Mouse (Mus musculus) limb, embryonic 13.5 days (tissue): ENCODE measurements around the gene Cdk18. TPM values are rescaled to one million over a fixed set of nuclear protein-coding genes. Genes with fewer than 3 reads are reported as not detected.

Source experiments
- ATAC-seq: fragments of 200-750 bp; cut with Nextera tagmentation; 2 replicates; pipeline ENCODE4 v1.8.0; 2017; ENCODE audit warnings: low read depth, moderate number of reproducible peaks, moderate TSS enrichment; ENCODE audit not compliant: low FRiP score
- H3K27ac ChIP-seq: fragments of 300-500 bp; sonication (generic); 2 replicates; pipeline ENCODE4 v1.5.1; 2015; ENCODE audit warnings: inconsistent platforms, mild to moderate bottlenecking, moderate library complexity
- H3K27me3 ChIP-seq: fragments of 300-500 bp; sonication (generic); 2 replicates; pipeline ENCODE4 v1.6.1; 2015; ENCODE audit warnings: mild to moderate bottlenecking, inconsistent platforms
- H3K36me3 ChIP-seq: fragments of 300-500 bp; sonication (generic); 2 replicates; pipeline ENCODE4 v1.6.1; 2015; ENCODE audit warnings: inconsistent platforms, mild to moderate bottlenecking, moderate library complexity
- H3K4me1 ChIP-seq: fragments of 300-500 bp; sonication (generic); 2 replicates; pipeline ENCODE4 v1.6.1; 2015; ENCODE audit warnings: inconsistent platforms
- H3K4me2 ChIP-seq: fragments of 300-500 bp; sonication (generic); replicated peaks from 2 replicates; pipeline ENCODE4 v1.6.1; 2015; ENCODE audit warnings: inconsistent platforms, mild to moderate bottlenecking, moderate library complexity
- H3K4me3 ChIP-seq: fragments of 300-500 bp; sonication (generic); 2 replicates; pipeline ENCODE4 v1.5.1; 2015; ENCODE audit warnings: moderate library complexity, mild to moderate bottlenecking, inconsistent platforms
- H3K9ac ChIP-seq: fragments of 300-500 bp; sonication (generic); 2 replicates; pipeline ENCODE4 v1.6.1; 2015; ENCODE audit warnings: mild to moderate bottlenecking, inconsistent platforms
- H3K9me3 ChIP-seq: fragments of 300-500 bp; sonication (generic); 2 replicates; pipeline ENCODE4 v1.6.1; 2016; ENCODE audit warnings: inconsistent platforms
- WGBS: fragments of 180-500 bp; shearing (Covaris S2); methylation state at CpG from one replicate; pipeline ENCODE4 v1.1.7; 2015; 5-methylcytosine and 5-hydroxymethylcytosine counted together
- polyA plus RNA-seq: library from polyadenylated mRNA; unstranded; fragments of >200 nt; fragmentation: Nextera tagmentation; extraction: Ambion mirVana; gene quantifications from 2 replicates; pipeline ENCODE4 v1.2.1, GENCODE M21; 2015

The Cdk18 gene
- polyA plus RNA-seq, 1 experiment from 2014 or later: 3.6 TPM

DNA sequence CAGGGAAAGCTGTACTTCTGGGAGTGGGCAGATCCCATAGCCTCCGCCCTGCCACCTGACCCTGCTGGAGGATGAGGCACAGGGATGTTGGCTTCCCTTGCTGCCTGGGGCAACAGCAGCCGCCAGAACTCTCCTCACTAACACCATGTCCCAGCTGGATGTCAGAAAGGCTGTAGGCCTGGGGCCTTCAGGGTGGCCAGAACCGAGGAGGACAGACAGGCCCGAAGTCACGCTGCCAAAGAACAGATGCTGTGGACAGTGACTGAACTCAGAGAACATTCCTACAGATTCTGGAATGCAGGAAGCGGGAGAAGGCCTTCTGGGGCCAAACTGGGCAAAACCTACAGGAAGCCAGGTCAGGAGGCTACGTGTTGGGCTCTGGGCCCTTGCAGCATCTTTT, 11.2 kb downstream of the Cdk18 start:
- no peak for ATAC-seq
- H3K4me1 ChIP-seq: peaks cover 21% of the 10 kb centered on the region
- H3K27me3 ChIP-seq: no peaks in the 10 kb centered on the region
- H3K9ac ChIP-seq: no peak overlapping the region
- H3K9me3 ChIP-seq: no peaks in the 10 kb centered on the region
- 52% methylated on average over 7 of the region's 7 CpGs for WGBS
- H3K4me3 ChIP-seq: no peak overlapping the region
- no peak overlapping the region for H3K4me2 ChIP-seq
- no peaks in the 10 kb centered on the region for H3K36me3 ChIP-seq
- no peak overlapping the region for H3K27ac ChIP-seq

DNA sequence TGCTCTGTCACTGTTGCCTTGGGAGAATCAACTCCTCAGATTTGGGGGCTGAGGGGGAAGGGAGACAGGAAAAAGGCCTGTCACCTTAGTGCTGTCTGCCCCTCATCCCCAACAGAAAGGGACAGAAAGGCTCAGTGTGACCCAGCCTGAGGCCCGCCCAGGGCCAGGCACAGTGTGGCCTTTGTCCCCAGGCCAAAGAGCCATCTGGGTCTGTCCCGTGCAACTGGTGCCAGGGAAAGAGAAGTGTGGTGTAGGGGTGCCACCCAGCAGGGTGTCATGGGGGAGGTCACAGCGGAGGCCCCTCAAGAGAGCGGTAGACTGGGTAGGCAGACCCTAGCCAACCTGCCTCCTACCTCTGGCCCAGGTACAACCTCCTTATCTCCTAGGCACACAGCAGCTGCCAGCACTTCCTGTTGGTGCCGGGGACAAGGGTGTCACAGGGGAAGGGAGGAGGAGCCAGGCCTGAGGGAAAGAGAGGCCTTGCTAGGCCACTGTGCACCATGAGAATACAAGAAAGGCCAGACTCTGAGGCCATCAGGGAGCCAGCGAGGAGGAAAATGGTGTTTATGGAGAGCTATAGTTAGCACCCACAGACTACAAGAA, 13.6 kb downstream of the Cdk18 start:
- Histone ChIP-seq H3K27ac (no peak overlapping the region), H3K27me3 (0 out of 2 replicates have a peak, but pooled peaks cover 3% of the 10 kb centered on the region), H3K36me3 (no peaks in the 10 kb centered on the region), H3K4me1 (peaks cover 15% of the 10 kb centered on the region; the same call in 1 of the 2 replicates), H3K4me2 (no peak overlapping the region), H3K4me3 (no peak overlapping the region), H3K9me3 (no peaks in the 10 kb centered on the region), H3K9ac (no peak overlapping the region)
- WGBS: 72% methylated on average over 6 of the region's 6 CpGs
- no peak for ATAC-seq

GRCm38 (mm10) chr1:132125249-132125648, 14.2 kb downstream of the Cdk18 start:
- H3K4me2 ChIP-seq: no peak overlapping the region
- peaks cover 15% of the 10 kb centered on the region; the same call in 1 of the 2 replicates for H3K4me1 ChIP-seq
- no peak for ATAC-seq
- H3K27me3 ChIP-seq: 0 out of 2 replicates have a peak, but pooled peaks cover 3% of the 10 kb centered on the region
- H3K36me3 ChIP-seq: no peaks in the 10 kb centered on the region
- 0 out of 2 replicates have a peak overlapping the region, but pooled peaks have one; percentile 8 for H3K9ac ChIP-seq
- H3K27ac ChIP-seq: no peak overlapping the region
- H3K4me3 ChIP-seq: no peak overlapping the region
- 31% methylated on average over 4 of the region's 4 CpGs for WGBS
- H3K9me3 ChIP-seq: no peaks in the 10 kb centered on the region

DNA sequence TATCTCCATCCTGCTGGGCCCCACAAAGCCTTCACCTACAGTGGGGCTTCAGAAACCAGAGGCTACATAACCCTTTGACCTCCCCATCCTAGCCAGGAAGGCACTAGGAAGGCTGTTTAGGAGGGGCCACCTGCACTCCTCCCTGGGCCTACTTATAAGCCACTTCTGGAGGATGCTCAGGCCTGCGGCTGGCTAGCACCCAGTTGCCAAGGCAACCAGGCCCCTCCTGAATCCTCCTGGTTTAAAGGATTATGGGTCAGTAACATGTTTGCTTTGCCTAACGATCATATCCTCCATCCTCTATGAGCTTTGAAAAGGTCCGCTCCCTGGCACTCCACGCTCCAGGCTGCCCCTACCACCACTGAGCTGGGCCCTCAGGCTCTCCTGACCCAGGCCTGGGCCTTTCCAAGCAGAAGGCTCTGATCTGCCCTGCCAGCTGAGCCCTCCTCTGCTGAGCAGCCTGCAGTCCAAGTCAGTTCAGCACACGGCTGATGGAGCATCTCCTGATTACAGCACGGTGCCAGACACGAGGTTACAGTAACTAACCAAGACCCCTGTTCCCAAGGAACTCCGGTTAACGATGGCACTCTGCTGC, 16.0 kb downstream of the Cdk18 start:
- Histone ChIP-seq H3K36me3 (no peaks in the 10 kb centered on the region), H3K4me3 (no peak overlapping the region), H3K27ac (no peak overlapping the region), H3K27me3 (0 out of 2 replicates have a peak, but pooled peaks cover 3% of the 10 kb centered on the region), H3K4me2 (no peak overlapping the region), H3K4me1 (peaks cover 14% of the 10 kb centered on the region; the same call in 1 of the 2 replicates), H3K9ac (no peak overlapping the region), H3K9me3 (no peaks in the 10 kb centered on the region)
- 61% methylated on average over 9 of the region's 9 CpGs for whole genome bisulfite sequencing
- ATAC-seq: no peak

- 0 out of 2 replicates have a peak, but pooled peaks cover 3% of the 10 kb centered on the region for H3K27me3 ChIP-seq
- H3K9me3 ChIP-seq: no peaks in the 10 kb centered on the region
- no peak overlapping the region for H3K4me2 ChIP-seq
- H3K27ac ChIP-seq: no peak overlapping the region
- 0 out of 2 replicates have a peak, but pooled peaks have one; percentile 17 for ATAC-seq
- H3K36me3 ChIP-seq: no peaks in the 10 kb centered on the region
- H3K9ac ChIP-seq: no peak overlapping the region
- H3K4me1 ChIP-seq: peaks cover 12% of the 10 kb centered on the region; the same call in 1 of the 2 replicates
- WGBS: 86% methylated on average over 6 of the region's 6 CpGs
- H3K4me3 ChIP-seq: no peak overlapping the region
These were observed 17.6 kb downstream of the Cdk18 start for GRCm38 (mm10) chr1:132121895-132122294.

DNA sequence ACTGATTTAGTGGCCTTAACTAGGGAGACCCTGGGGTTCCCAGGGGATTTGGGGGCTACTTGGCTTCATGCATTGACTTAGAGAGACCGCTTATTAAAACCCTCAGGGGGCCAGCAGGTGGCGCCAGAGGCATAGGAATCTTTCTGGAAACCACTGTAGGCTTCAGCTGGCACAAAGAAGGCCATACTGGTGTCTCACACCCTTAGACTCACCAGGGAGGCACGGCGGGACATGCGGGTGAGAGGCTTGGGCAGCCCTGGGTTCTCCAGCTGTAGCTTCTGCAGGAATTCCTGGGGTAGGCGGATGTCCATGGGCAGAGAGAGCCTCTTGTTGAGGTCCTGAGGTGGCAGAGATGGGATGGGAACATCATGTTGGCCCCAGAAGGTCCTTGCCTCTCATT, 18.2 kb downstream of the Cdk18 start:
- Histone ChIP-seq H3K4me1 (peaks cover 17% of the 10 kb centered on the region; the same call in 1 of the 2 replicates), H3K4me3 (no peak overlapping the region), H3K27me3 (0 out of 2 replicates have a peak, but pooled peaks cover 3% of the 10 kb centered on the region), H3K9me3 (no peaks in the 10 kb centered on the region), H3K36me3 (no peaks in the 10 kb centered on the region), H3K4me2 (no peak overlapping the region), H3K9ac (no peak overlapping the region), H3K27ac (no peak overlapping the region)
- peak; percentile 11; the same call in 1 of the 2 replicates for ATAC-seq
- WGBS: 25% methylated on average over 6 of the region's 6 CpGs

DNA sequence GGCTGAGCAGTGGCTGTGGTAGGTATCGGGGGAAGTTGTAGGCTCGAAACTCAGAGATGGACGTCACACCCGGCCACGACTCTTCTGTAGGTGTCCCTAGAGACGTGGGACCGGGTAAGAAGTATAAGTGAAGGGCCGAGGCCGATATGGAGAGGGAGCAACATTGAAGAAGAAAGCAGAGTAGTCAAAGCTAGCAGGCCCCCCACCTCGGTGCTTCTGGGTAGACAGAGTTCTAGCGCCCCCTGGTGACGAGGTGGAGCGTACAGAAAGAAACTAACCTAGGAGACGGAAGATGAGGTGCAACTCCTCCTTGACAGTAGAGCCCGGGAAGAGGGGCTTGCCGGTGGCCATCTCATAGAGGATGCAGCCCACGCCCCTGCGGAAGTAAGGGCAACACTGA, 22.9 kb downstream of the Cdk18 start:
- H3K27ac ChIP-seq: no peak overlapping the region
- H3K27me3 ChIP-seq: no peaks in the 10 kb centered on the region
- H3K4me1 ChIP-seq: 0 out of 2 replicates have a peak, but pooled peaks cover 7% of the 10 kb centered on the region
- H3K36me3 ChIP-seq: no peaks in the 10 kb centered on the region
- no peak overlapping the region for H3K9ac ChIP-seq
- H3K9me3 ChIP-seq: no peaks in the 10 kb centered on the region
- no peak overlapping the region for H3K4me3 ChIP-seq
- no peak for ATAC-seq
- no peak overlapping the region for H3K4me2 ChIP-seq
- WGBS: 36% methylated on average over 18 of the region's 18 CpGs

DNA sequence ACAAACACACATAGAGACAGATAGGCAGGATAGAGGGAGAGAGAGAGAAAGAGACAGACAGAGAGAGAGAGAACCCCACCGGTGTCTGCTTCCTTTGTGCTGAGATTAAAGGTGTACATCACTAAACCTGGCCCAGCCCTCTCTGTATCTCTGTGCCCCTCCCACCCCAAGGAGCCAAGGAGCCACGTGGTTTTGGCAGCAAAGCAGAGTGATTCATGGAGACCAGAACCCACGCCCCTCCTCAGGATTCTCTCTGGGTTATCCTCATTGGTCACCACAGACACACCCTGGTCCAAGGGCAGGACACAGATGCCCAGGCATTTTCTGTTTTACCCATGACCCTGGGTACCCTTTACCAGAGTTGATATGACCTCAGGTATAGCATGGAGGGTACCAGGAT, 26.4 kb downstream of the Cdk18 start:
- H3K9ac ChIP-seq: no peak overlapping the region
- no peaks in the 10 kb centered on the region for H3K36me3 ChIP-seq
- H3K4me3 ChIP-seq: no peak overlapping the region
- no peak overlapping the region for H3K27ac ChIP-seq
- no peak for ATAC-seq
- H3K4me2 ChIP-seq: no peak overlapping the region
- WGBS: 59% methylated on average over 3 of the region's 3 CpGs
- no peaks in the 10 kb centered on the region for H3K27me3 ChIP-seq
- H3K9me3 ChIP-seq: no peaks in the 10 kb centered on the region
- H3K4me1 ChIP-seq: 0 out of 2 replicates have a peak, but pooled peaks cover 7% of the 10 kb centered on the region

DNA sequence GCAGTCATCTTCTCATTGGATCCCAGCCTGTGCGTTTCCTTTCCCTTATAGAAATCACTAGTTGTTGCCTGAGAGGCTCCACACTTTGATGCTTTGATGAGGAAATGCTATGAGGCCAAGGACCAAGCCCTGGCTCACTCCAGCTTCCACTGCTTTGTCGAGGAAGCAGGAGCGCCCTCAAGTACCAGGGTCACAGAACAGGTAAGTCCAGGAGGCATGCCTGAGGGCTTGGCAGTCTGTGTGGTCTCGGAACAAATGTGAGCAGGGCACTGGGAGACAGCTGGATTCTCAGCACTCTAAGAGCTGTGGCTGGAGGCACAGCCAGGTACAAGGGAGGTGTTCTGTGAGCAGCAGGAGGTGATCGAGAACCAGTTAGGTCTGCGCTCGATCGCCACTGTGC, 27.1 kb downstream of the Cdk18 start:
- 0 out of 2 replicates have a peak, but pooled peaks cover 7% of the 10 kb centered on the region for H3K4me1 ChIP-seq
- H3K27ac ChIP-seq: no peak overlapping the region
- H3K36me3 ChIP-seq: no peaks in the 10 kb centered on the region
- 74% methylated on average over 8 of the region's 8 CpGs for WGBS
- no peak for ATAC-seq
- no peaks in the 10 kb centered on the region for H3K9me3 ChIP-seq
- no peaks in the 10 kb centered on the region for H3K27me3 ChIP-seq
- no peak overlapping the region for H3K9ac ChIP-seq
- no peak overlapping the region for H3K4me2 ChIP-seq
- H3K4me3 ChIP-seq: no peak overlapping the region

DNA sequence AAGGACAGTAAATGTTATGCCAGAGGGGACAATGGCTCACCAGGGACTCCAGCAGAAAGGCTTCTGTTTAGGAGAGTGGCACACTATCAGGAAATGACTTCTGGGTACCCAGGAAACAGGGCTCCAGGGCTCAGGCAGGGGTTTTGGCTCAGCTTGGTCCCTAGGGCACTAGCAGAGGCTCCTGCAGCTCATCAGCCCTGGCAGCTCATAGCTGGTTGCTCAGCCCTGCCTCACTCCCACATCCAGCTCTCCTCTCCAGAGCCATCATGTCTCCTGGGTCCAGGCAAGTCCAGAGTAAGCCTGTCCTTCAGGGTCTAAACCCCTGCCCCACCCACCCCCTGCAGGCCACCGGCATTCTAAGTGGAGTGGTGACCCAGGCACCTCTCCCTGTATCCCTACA, 28.1 kb downstream of the Cdk18 start:
- Histone ChIP-seq H3K4me1 (0 out of 2 replicates have a peak, but pooled peaks cover under 1% of the 10 kb centered on the region), H3K9ac (no peak overlapping the region), H3K4me2 (no peak overlapping the region), H3K9me3 (no peaks in the 10 kb centered on the region), H3K36me3 (no peaks in the 10 kb centered on the region), H3K27ac (no peak overlapping the region), H3K27me3 (no peaks in the 10 kb centered on the region), H3K4me3 (no peak overlapping the region)
- ATAC-seq: no peak
- WGBS: 36% methylated on average over 1 of the region's 1 CpGs

DNA sequence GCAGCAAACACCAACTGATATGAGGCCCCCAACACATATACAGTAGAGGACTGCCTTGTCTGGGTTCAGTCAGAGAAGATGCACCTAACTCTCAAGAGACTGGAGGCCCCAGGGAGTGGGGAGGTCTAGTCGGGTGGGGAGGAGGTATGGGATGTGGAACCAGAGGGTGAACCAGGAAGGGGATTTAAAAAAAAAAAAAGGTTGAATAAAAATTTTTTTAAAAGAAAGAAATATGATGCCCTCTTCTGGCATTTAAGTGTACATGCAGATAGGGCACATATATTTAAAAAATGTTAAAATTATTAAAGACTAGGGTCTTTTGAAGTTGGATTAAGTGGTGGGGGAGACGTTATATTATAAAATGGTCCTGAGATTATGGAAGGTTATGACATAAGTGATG, 30.1 kb downstream of the Cdk18 start:
- Histone ChIP-seq H3K27me3 (0 out of 2 replicates have a peak, but pooled peaks cover 4% of the 10 kb centered on the region), H3K27ac (no peak overlapping the region), H3K4me1 (no peaks in the 10 kb centered on the region), H3K36me3 (no peaks in the 10 kb centered on the region), H3K4me2 (no peak overlapping the region), H3K9ac (no peak overlapping the region), H3K4me3 (no peak overlapping the region), H3K9me3 (no peaks in the 10 kb centered on the region)
- WGBS: 67% methylated on average over 2 of the region's 2 CpGs
- no peak for ATAC-seq

- no peaks in the 10 kb centered on the region for H3K36me3 ChIP-seq
- ATAC-seq: no peak
- 67% methylated on average over 14 of the region's 14 CpGs for WGBS
- no peak overlapping the region for H3K4me3 ChIP-seq
- H3K4me1 ChIP-seq: no peaks in the 10 kb centered on the region
- H3K27ac ChIP-seq: no peak overlapping the region
- no peak overlapping the region for H3K4me2 ChIP-seq
- peaks cover 8% of the 10 kb centered on the region; the same call in 1 of the 2 replicates for H3K9me3 ChIP-seq
- H3K27me3 ChIP-seq: 0 out of 2 replicates have a peak, but pooled peaks cover 6% of the 10 kb centered on the region
- no peak overlapping the region for H3K9ac ChIP-seq
These were observed 35.1 kb downstream of the Cdk18 start for GRCm38 (mm10) chr1:132104353-132104752.
